Mouse (Mus musculus) testis, adult 2 months (tissue): ENCODE data around the gene Ercc6.

ENCODE experiments used
- CTCF ChIP-seq: fragments of 200-500 bp; IDR thresholded peaks from 2 replicates; pipeline ENCODE4 v1.5.1; 2012; ENCODE audit warnings: low read depth, mild to moderate bottlenecking, inconsistent platforms, low read length, moderate library complexity; ENCODE audit not compliant: control insufficient read depth, insufficient read depth, insufficient replicate concordance
- POLR2A ChIP-seq: fragments of 200-500 bp; IDR thresholded peaks from 2 replicates; pipeline ENCODE4 v1.6.1; 2012; ENCODE audit warnings: low read depth, mild to moderate bottlenecking, inconsistent platforms, low read length, moderate library complexity; ENCODE audit not compliant: control insufficient read depth

DNA sequence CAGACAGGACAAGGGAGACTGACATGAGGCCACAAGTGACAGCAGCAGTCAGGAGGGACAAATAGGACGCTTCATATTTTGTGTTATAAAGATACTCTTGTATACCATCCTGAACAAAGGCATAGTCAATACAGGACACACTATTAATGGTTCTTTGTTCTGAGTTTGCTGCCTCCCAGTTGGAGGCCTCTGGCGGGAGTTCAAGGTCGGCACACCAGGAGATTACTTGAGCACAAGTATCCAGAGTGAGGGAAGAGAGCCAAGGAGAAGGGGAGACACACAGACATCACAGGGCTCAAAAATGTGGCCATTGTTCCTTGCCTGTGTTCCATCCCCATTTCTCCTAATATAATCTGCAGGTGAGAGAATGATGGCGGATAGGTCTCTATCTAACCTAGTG is 6.1 kb upstream of the Ercc6 start:
- no peak for TF ChIP-seq POLR2A
- no peak for TF ChIP-seq CTCF
